Mouse (Mus musculus) liver, adult 2 months (tissue): ENCODE results near the gene Lmo7.

Experiments used
- CTCF ChIP-seq: fragments of 200-500 bp; IDR thresholded peaks from 2 replicates; pipeline ENCODE4 v1.5.1; 2011; ENCODE audit warnings: low read depth, low read length, control low read depth
- POLR2A ChIP-seq: fragments of 200-500 bp; IDR thresholded peaks from 2 replicates; pipeline ENCODE4 v1.6.1; 2011; ENCODE audit warnings: low read length, control low read depth; ENCODE audit not compliant: insufficient read depth; ENCODE audit errors: extremely low read depth

GRCm38 (mm10) chr14:101898250-101898649, 168.5 kb downstream of the Lmo7 start:
- no peak for TF ChIP-seq CTCF
- TF ChIP-seq POLR2A = no peak
